Mouse (Mus musculus): ENCODE measurements at regions not wholly inside any gene's neighbourhood (a gene's known extent, or its start where the extent isn't known, plus 50 kb on each side); places are given as distances from the start of the nearest gene placed in this dataset.

DNA sequence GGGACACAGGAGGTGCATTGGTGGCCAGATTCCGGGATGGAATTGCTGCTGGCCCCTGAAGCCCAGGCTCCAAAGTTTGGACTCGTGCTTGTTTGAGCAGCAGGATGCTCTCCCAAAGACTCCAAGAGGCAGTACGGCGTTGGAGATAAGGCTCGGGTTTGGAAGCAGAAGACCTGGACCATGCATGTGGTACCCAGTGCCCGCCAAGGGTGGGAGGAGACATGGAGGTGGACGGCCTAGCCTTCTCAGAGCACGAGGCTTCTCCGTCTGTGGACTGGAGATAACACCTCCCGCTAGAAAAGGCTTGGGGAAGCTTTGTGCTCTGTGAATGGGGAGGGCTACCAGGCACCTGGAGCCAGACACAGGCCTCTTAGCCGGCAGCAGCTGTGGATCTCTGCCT lies 271.7 kb downstream of the Rps6kc1 start:
- Histone ChIP-seq H3K27ac (ENCODE audit: insufficient read depth, low read depth, low read length) (no peak overlapping the region), H3K4me1 (ENCODE audit: control insufficient read depth, insufficient read depth, insufficient read length, low read length) (no peaks in the 10 kb centered on the region), H3K27me3 (ENCODE audit: control insufficient read depth, insufficient read depth, low read length) (no peaks in the 10 kb centered on the region), H3K4me3 (ENCODE audit: low read depth, low read length) (no peak overlapping the region), H3K36me3 (ENCODE audit: control insufficient read depth, insufficient read depth, low read length) (no peaks in the 10 kb centered on the region)
- 80% methylated on average over 11 of the region's 11 CpGs for WGBS
- TF ChIP-seq POLR2A (IDR thresholded peaks at IDR 0.05; ENCODE audit: low read depth, low read length) (no peak), CTCF (IDR thresholded peaks at IDR 0.05; ENCODE audit: extremely low read depth, insufficient read length, insufficient replicate concordance, low read depth, low read length) (no peak)

DNA sequence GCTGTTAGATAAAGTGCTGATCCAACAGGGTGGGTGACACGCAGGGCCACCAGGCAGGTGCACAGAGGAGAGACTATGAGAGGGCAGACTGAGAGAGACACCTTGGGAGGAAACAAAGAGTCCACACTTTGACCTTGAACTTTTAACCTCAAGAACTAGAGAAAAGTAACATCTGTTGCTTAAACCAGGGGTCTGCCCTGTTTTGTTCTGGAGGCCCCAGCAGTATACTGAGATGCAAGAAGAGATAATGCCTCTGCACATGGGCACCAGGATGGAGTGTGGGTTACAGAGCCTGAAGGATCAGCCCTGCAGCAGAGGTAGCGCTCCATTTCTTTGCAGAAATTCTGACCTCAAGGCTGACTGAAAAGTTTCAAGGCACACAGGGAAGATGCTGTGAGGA lies 276.6 kb downstream of the Rps6kc1 start:
- Histone ChIP-seq H3K4me1 (ENCODE audit: control insufficient read depth, insufficient read depth, insufficient read length, low read length) (no peaks in the 10 kb centered on the region), H3K27me3 (ENCODE audit: control insufficient read depth, insufficient read depth, low read length) (no peaks in the 10 kb centered on the region), H3K36me3 (ENCODE audit: control insufficient read depth, insufficient read depth, low read length) (no peaks in the 10 kb centered on the region), H3K27ac (ENCODE audit: insufficient read depth, low read depth, low read length) (no peak overlapping the region), H3K4me3 (ENCODE audit: low read depth, low read length) (no peak overlapping the region)
- WGBS, result 81% methylated on average over 2 of the region's 2 CpGs
- no peak for TF ChIP-seq CTCF (IDR thresholded peaks at IDR 0.05; ENCODE audit: extremely low read depth, insufficient read length, insufficient replicate concordance, low read depth, low read length)
- no peak for TF ChIP-seq POLR2A (IDR thresholded peaks at IDR 0.05; ENCODE audit: low read depth, low read length)

DNA sequence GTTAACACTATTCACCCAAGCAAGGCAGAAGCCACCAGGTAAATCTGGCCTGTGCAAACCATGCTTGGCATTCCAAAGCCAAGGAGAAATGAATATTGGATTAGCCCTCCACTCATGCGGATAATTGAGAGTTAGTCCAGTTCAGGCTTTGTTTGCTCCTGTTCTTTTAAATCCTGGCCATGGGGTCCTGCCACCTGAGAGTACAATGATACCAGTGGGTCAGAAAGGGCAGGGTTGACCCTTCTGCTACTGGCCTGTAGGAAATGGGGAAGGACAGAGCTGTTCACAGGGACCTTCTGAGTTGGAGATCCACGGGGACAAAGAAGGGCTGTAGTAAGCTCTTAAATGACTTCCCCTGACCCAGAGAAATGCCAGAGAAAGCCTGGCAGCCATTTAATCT lies 279.9 kb downstream of the Rps6kc1 start:
- H3K27ac ChIP-seq (ENCODE audit: insufficient read depth, low read depth, low read length), result no peak overlapping the region
- no peaks in the 10 kb centered on the region for H3K4me1 ChIP-seq (ENCODE audit: control insufficient read depth, insufficient read depth, insufficient read length, low read length)
- no peaks in the 10 kb centered on the region for H3K36me3 ChIP-seq (ENCODE audit: control insufficient read depth, insufficient read depth, low read length)
- no peaks in the 10 kb centered on the region for H3K27me3 ChIP-seq (ENCODE audit: control insufficient read depth, insufficient read depth, low read length)
- no peak overlapping the region for H3K4me3 ChIP-seq (ENCODE audit: low read depth, low read length)
- 68% methylated on average over 2 of the region's 2 CpGs for WGBS
- TF ChIP-seq CTCF (IDR thresholded peaks at IDR 0.05; ENCODE audit: extremely low read depth, insufficient read length, insufficient replicate concordance, low read depth, low read length), result no peak
- TF ChIP-seq POLR2A (IDR thresholded peaks at IDR 0.05; ENCODE audit: low read depth, low read length), result no peak

DNA sequence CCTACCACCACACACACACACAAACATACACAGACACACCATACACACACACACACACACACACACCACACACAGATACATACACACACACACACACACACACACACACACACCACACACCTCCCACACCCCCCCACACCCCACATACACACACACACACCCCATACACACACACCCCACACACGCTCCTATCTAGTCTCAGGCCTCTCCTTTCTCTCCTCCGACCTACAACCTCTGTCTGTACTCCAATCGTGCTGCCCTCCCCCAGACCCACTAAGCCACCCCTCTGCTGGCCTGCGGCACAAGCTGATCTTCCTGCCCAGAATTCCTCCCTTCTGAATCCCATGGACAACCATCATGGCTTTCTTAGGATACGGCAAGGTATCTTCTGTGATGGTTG lies 281.4 kb downstream of the Rps6kc1 start:
- TF ChIP-seq POLR2A (IDR thresholded peaks at IDR 0.05; ENCODE audit: low read depth, low read length), result no peak
- TF ChIP-seq CTCF (IDR thresholded peaks at IDR 0.05; ENCODE audit: extremely low read depth, insufficient read length, insufficient replicate concordance, low read depth, low read length), result no peak
- H3K27me3 ChIP-seq (ENCODE audit: control insufficient read depth, insufficient read depth, low read length), result no peaks in the 10 kb centered on the region
- no peaks in the 10 kb centered on the region for H3K4me1 ChIP-seq (ENCODE audit: control insufficient read depth, insufficient read depth, insufficient read length, low read length)
- WGBS, result 84% methylated on average over 5 of the region's 5 CpGs
- no peak overlapping the region for H3K27ac ChIP-seq (ENCODE audit: insufficient read depth, low read depth, low read length)
- H3K4me3 ChIP-seq (ENCODE audit: low read depth, low read length), result no peak overlapping the region
- H3K36me3 ChIP-seq (ENCODE audit: control insufficient read depth, insufficient read depth, low read length), result no peaks in the 10 kb centered on the region

DNA sequence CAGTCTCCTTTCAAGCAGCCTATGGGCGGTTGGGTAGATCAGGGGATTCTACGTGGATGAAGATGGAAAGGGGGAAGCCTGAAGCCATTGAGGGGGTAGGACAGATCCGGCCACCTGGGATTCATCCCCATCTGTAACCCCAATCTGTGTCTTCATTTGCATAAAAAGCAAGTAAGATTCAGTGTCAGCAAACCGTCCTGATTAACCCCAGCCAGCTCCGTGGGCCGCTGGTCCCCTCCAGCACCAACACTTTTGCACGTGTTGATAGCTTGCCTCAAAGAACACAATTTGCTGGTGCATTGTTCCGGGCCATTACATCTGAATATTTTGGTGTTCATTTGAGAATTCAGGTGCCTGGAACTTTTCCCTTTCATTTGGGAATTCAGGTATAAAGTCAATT lies 287.7 kb downstream of the Rps6kc1 start:
- Histone ChIP-seq H3K27ac (ENCODE audit: insufficient read depth, low read depth, low read length) (no peak overlapping the region), H3K27me3 (ENCODE audit: control insufficient read depth, insufficient read depth, low read length) (no peaks in the 10 kb centered on the region), H3K36me3 (ENCODE audit: control insufficient read depth, insufficient read depth, low read length) (no peaks in the 10 kb centered on the region), H3K4me1 (ENCODE audit: control insufficient read depth, insufficient read depth, insufficient read length, low read length) (no peaks in the 10 kb centered on the region), H3K4me3 (ENCODE audit: low read depth, low read length) (no peak overlapping the region)
- 89% methylated on average over 8 of the region's 8 CpGs for WGBS
- TF ChIP-seq CTCF (IDR thresholded peaks at IDR 0.05; ENCODE audit: extremely low read depth, insufficient read length, insufficient replicate concordance, low read depth, low read length) (no peak), POLR2A (IDR thresholded peaks at IDR 0.05; ENCODE audit: low read depth, low read length) (no peak)

DNA sequence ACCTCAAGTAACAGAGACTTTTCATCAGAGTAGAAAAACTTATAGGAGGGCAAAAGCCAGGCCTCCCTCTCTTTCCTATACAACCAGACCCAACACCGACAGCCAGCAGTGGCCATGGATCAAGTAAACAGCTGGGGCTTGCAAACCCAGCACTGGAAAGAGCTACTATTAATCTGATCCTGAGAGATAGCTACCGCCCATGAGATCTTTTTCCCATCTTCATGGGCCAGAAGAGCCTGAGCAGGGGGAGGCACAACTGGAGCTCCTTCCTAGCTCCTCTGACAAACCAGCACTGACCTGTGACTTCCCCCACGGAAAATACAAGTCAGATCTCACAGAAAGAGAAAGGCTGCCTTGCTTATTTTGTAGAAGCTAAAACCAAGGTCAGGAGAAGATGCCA lies 311.1 kb downstream of the Rps6kc1 start:
- Histone ChIP-seq H3K4me1 (ENCODE audit: control insufficient read depth, insufficient read depth, insufficient read length, low read length) (no peaks in the 10 kb centered on the region), H3K27me3 (ENCODE audit: control insufficient read depth, insufficient read depth, low read length) (no peaks in the 10 kb centered on the region), H3K27ac (ENCODE audit: insufficient read depth, low read depth, low read length) (no peak overlapping the region), H3K36me3 (ENCODE audit: control insufficient read depth, insufficient read depth, low read length) (no peaks in the 10 kb centered on the region), H3K4me3 (ENCODE audit: low read depth, low read length) (no peak overlapping the region)
- TF ChIP-seq POLR2A (IDR thresholded peaks at IDR 0.05; ENCODE audit: low read depth, low read length), result no peak
- WGBS, result 61% methylated on average over 3 of the region's 3 CpGs

DNA sequence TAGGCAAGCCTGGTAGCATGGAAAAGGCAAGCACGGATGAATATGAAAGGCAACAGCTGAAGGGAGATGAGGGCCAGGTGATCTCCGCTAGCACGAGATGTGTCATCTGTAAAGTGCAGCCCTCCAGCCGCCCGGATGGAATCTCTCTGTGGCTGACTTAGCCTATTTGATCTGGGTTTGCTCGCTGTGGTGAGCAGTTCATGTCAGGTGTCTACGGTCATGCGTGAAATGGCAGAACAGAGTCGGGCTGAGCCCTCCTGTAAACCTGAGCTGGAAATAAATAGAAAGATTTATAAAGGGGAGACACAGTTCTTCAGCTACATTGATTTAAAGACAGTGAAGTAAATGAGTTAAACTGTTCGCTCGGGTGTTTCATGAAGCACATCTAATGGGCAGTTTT lies 311.9 kb downstream of the Rps6kc1 start:
- Histone ChIP-seq H3K4me1 (ENCODE audit: control insufficient read depth, insufficient read depth, insufficient read length, low read length) (no peaks in the 10 kb centered on the region), H3K4me3 (ENCODE audit: low read depth, low read length) (no peak overlapping the region), H3K27me3 (ENCODE audit: control insufficient read depth, insufficient read depth, low read length) (no peaks in the 10 kb centered on the region), H3K27ac (ENCODE audit: insufficient read depth, low read depth, low read length) (no peak overlapping the region), H3K36me3 (ENCODE audit: control insufficient read depth, insufficient read depth, low read length) (no peaks in the 10 kb centered on the region)
- TF ChIP-seq CTCF (IDR thresholded peaks at IDR 0.05; ENCODE audit: extremely low read depth, insufficient read length, insufficient replicate concordance, low read depth, low read length), result no peak
- no peak for TF ChIP-seq POLR2A (IDR thresholded peaks at IDR 0.05; ENCODE audit: low read depth, low read length)
- WGBS, result 88% methylated on average over 11 of the region's 11 CpGs

DNA sequence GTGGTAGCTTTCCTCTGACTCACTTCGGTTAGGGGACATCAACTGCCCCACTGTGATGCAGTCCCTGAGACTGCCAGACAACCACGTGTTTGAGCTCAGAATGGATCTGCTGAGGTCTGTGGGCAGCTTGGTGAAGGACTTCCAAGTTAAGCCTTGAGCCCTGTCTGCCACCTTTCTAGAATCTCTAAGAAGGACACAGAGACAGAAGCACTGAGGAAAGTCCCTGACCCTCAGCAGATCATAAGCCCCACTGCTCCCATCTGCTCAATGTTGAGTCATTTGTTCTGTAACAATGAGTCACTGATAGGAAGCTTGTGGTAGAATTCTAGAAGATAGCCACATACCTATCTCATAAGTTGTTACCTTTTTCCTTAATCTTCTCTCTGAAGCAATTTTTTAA lies 315.4 kb downstream of the Rps6kc1 start:
- 72% methylated on average over 2 of the region's 2 CpGs for WGBS
- no peak overlapping the region for H3K4me3 ChIP-seq (ENCODE audit: low read depth, low read length)
- TF ChIP-seq POLR2A (IDR thresholded peaks at IDR 0.05; ENCODE audit: low read depth, low read length) (no peak), CTCF (IDR thresholded peaks at IDR 0.05; ENCODE audit: extremely low read depth, insufficient read length, insufficient replicate concordance, low read depth, low read length) (no peak)
- H3K27me3 ChIP-seq (ENCODE audit: control insufficient read depth, insufficient read depth, low read length), result no peaks in the 10 kb centered on the region
- no peaks in the 10 kb centered on the region for H3K36me3 ChIP-seq (ENCODE audit: control insufficient read depth, insufficient read depth, low read length)
- H3K4me1 ChIP-seq (ENCODE audit: control insufficient read depth, insufficient read depth, insufficient read length, low read length), result no peaks in the 10 kb centered on the region
- no peak overlapping the region for H3K27ac ChIP-seq (ENCODE audit: insufficient read depth, low read depth, low read length)
